In the genomic region with DNA sequence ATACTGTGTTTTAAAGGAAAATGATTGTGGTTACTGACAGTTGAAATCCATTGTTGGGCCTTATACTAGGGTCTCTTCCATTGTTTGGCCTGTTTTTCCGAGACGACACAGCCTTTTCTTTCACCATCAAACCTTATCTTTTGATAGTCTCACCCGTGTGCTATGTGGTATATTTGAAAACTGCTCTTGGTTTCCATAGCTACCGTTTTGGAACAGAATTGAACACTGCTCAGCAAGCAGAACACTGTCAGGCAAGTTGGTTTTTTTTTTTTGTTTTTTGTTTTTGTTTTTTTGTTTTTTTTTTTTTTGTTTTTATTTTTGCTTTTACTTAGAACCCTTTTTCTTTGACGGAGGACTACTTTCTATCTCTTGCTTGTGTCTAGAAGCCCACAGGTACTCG, we compare ENCODE assay signal across 12 mouse cellular contexts. TPM values are rescaled to one million over a fixed set of nuclear protein-coding genes. Genes with fewer than 3 reads are reported as not detected.
DNase-seq lines count a peak whose midpoint lies in the region; ATAC-seq and TF ChIP-seq lines count a peak whose summit lies in the region.
"Had no signal": no experiment of that assay in that cellular context is flagged by ENCODE, and none has a peak within 500 bp of the region (broad histone marks: within the 10 kb centered on the region; RNA-seq: fewer than 3 reads in every experiment).

No protein-coding gene starts in this region.

- H3K27ac ChIP-seq in lung, embryonic 16.5 days (ENCODE audit: low read length), result no peak overlapping the region
- H3K27ac ChIP-seq in hindbrain, embryonic 13.5 days, result 0 out of 2 replicates have a peak overlapping the region, but pooled peaks have one; percentile 99
- H3K27ac ChIP-seq in neural tube, embryonic 14.5 days (ENCODE audit: low read depth, low read length), result no peak overlapping the region
- H3K27ac ChIP-seq: limb, embryonic 12.5 days had no signal

- TF ChIP-seq POLR2A in lung, adult 2 months (IDR thresholded peaks at IDR 0.05; ENCODE audit: borderline replicate concordance, extremely low read depth, low read depth, low read length), result no peak

- H3K4me2 ChIP-seq in lung, embryonic 16.5 days (ENCODE audit: low read depth, low read length), result peak overlapping the region; percentile 76; the same call in 1 of the 2 replicates
- H3K4me2 ChIP-seq in hindbrain, embryonic 13.5 days, result peak overlapping the region; percentile 68
- peak overlapping the region; percentile 66 for H3K4me2 ChIP-seq in neural tube, embryonic 14.5 days (ENCODE audit: low read depth, low read length)

- no peaks in the 10 kb centered on the region for H3K36me3 ChIP-seq in lung, embryonic 16.5 days (ENCODE audit: control insufficient read depth, insufficient read depth, low read length)
- H3K36me3 ChIP-seq in hindbrain, embryonic 13.5 days, result no peaks in the 10 kb centered on the region
- H3K36me3 ChIP-seq in neural tube, embryonic 14.5 days (ENCODE audit: control insufficient read depth, insufficient read depth, low read length), result no peaks in the 10 kb centered on the region
- H3K36me3 ChIP-seq: limb, embryonic 12.5 days had no signal

- no peaks in the 10 kb centered on the region for H3K27me3 ChIP-seq in lung, embryonic 16.5 days (ENCODE audit: control insufficient read depth, insufficient read depth, low read depth, low read length)
- no peaks in the 10 kb centered on the region for H3K27me3 ChIP-seq in hindbrain, embryonic 13.5 days
- H3K27me3 ChIP-seq in neural tube, embryonic 14.5 days (ENCODE audit: control insufficient read depth, insufficient read depth, low read length), result no peaks in the 10 kb centered on the region
- H3K27me3 ChIP-seq: limb, embryonic 12.5 days; Patski had no signal

- no peaks in the 10 kb centered on the region for H3K9me3 ChIP-seq in lung, embryonic 16.5 days (ENCODE audit: control insufficient read depth, low read length)
- no peaks in the 10 kb centered on the region for H3K9me3 ChIP-seq in hindbrain, embryonic 13.5 days
- H3K9me3 ChIP-seq in neural tube, embryonic 14.5 days (ENCODE audit: control insufficient read depth, low read length), result no peaks in the 10 kb centered on the region
- H3K9me3 ChIP-seq: limb, embryonic 12.5 days had no signal

- DNase-seq in frontal cortex, postnatal 10 days (ENCODE audit: low spot score in 2 of 2), result no peak
- DNase-seq in lung, adult 2 months, result no peak
- DNase-seq in B cell, adult 2 months, result no peak
- no peak for DNase-seq in gastrocnemius, postnatal 10 days
- DNase-seq: adrenal gland, postnatal 25 days; right cerebral cortex, adult 18-20 months had no signal

- peaks cover 25% of the 10 kb centered on the region for H3K4me1 ChIP-seq in lung, embryonic 16.5 days (replicated peaks; ENCODE audit: control insufficient read depth, insufficient read depth, low read length)
- H3K4me1 ChIP-seq in lung, adult 2 months (ENCODE audit: control insufficient read depth, insufficient read depth, low read length), result 0 out of 2 replicates have a peak, but pooled peaks cover 2% of the 10 kb centered on the region
- H3K4me1 ChIP-seq in hindbrain, embryonic 13.5 days (replicated peaks), result peaks cover 32% of the 10 kb centered on the region
- peaks cover 15% of the 10 kb centered on the region; the same call in 1 of the 2 replicates for H3K4me1 ChIP-seq in neural tube, embryonic 14.5 days (ENCODE audit: control insufficient read depth, insufficient read depth, low read length)

- WGBS in lung, embryonic 16.5 days, result 64% methylated on average over 6 of the region's 6 CpGs
- 72% methylated on average over 6 of the region's 6 CpGs for WGBS in lung, adult 2 months
- WGBS in hindbrain, embryonic 13.5 days, result 39% methylated on average over 6 of the region's 6 CpGs
- 49% methylated on average over 6 of the region's 6 CpGs for WGBS in neural tube, embryonic 14.5 days

- ATAC-seq in frontal cortex, adult (ENCODE audit: low TSS enrichment), result 0 out of 2 replicates have a peak, but pooled peaks have one; percentile 32
- no peak for ATAC-seq in lung, embryonic 16.5 days (ENCODE audit: low read depth)
- ATAC-seq in hindbrain, embryonic 13.5 days (ENCODE audit: low FRiP score), result no peak
- ATAC-seq in neural tube, embryonic 14.5 days (ENCODE audit: low read depth), result no peak
- ATAC-seq: Patski had no signal

- H3K9ac ChIP-seq in lung, embryonic 16.5 days (ENCODE audit: low read length), result no peak overlapping the region
- H3K9ac ChIP-seq in hindbrain, embryonic 13.5 days, result peak overlapping the region; percentile 87
- H3K9ac ChIP-seq in neural tube, embryonic 14.5 days (replicated peaks; ENCODE audit: low read depth, low read length), result peak overlapping the region; percentile 92
- H3K9ac ChIP-seq: limb, embryonic 12.5 days had no signal

- peak overlapping the region; percentile 18; the same call in 1 of the 2 replicates for H3K4me3 ChIP-seq in lung, embryonic 16.5 days (ENCODE audit: low read length)
- H3K4me3 ChIP-seq in lung, adult 2 months (replicated peaks; ENCODE audit: extremely low read depth, low read depth, low read length), result no peak overlapping the region
- H3K4me3 ChIP-seq in hindbrain, embryonic 13.5 days, result peak overlapping the region; percentile 47
- H3K4me3 ChIP-seq in neural tube, embryonic 14.5 days (ENCODE audit: low read depth, low read length), result peak overlapping the region; percentile 55
- H3K4me3 ChIP-seq: limb, embryonic 12.5 days had no signal

- no peak for TF ChIP-seq CTCF in lung, adult 2 months (IDR thresholded peaks at IDR 0.05; ENCODE audit: insufficient read depth, low read length)

RNA-seq across cellular contexts. Expression of gene St7, which starts 58.2 kb away (rescaled TPM):
- polyA plus RNA-seq in lung, embryonic 16.5 days (2015; fragmentation: Nextera tagmentation; extraction: Ambion mirVana), result 39.3 and 40.5 TPM in 2 replicates
- polyA plus RNA-seq in lung, adult 2 months (2012; rRNA removed), result 6.3 and 9.9 TPM in 2 replicates
- 56.1 and 57.8 TPM in 2 replicates for polyA plus RNA-seq in hindbrain, embryonic 13.5 days (2015; fragmentation: Nextera tagmentation; extraction: Ambion mirVana)
- polyA plus RNA-seq in neural tube, embryonic 14.5 days (2014; fragmentation: Nextera tagmentation; extraction: Ambion mirVana), result 62.1 and 71.9 TPM in 2 replicates
- total RNA-seq in gastrocnemius, postnatal 10 days (2021), result 10 to 100 TPM; 15.2 to 15.4 TPM
